Mouse (Mus musculus) forebrain, embryonic 12.5 days (tissue): Measurements from ENCODE around the gene Gm20388. TPM values are rescaled to one million over a fixed set of nuclear protein-coding genes. Genes with fewer than 3 reads are reported as not detected.
A peak's percentile ranks its signal among the peaks of the same experiment; 100 is the strongest.

Experiments used
- ATAC-seq: fragments of 200-750 bp; cut with Nextera tagmentation; 2 replicates; pipeline ENCODE4 v1.8.0; 2017; ENCODE audit warnings: moderate TSS enrichment; ENCODE audit not compliant: low FRiP score
- H3K27ac ChIP-seq: fragments of 300-500 bp; sonication (generic); 2 replicates; pipeline ENCODE4 v1.5.1; 2016; ENCODE audit warnings: mild to moderate bottlenecking
- H3K27me3 ChIP-seq: fragments of 300-500 bp; sonication (generic); 2 replicates; pipeline ENCODE4 v1.6.1; 2016; ENCODE audit warnings: mild to moderate bottlenecking
- H3K36me3 ChIP-seq: fragments of 300-500 bp; sonication (generic); replicated peaks from 2 replicates; pipeline ENCODE4 v1.6.1; 2016; ENCODE audit warnings: mild to moderate bottlenecking
- H3K4me1 ChIP-seq: fragments of 300-500 bp; sonication (generic); 2 replicates; pipeline ENCODE4 v1.6.1; 2016
- H3K4me2 ChIP-seq: fragments of 300-500 bp; sonication (generic); 2 replicates; pipeline ENCODE4 v1.6.1; 2016; ENCODE audit warnings: mild to moderate bottlenecking, moderate library complexity
- H3K4me3 ChIP-seq: fragments of 300-500 bp; sonication (generic); replicated peaks from 2 replicates; pipeline ENCODE4 v1.5.1; 2016; ENCODE audit warnings: mild to moderate bottlenecking
- H3K9ac ChIP-seq: fragments of 300-500 bp; sonication (generic); 2 replicates; pipeline ENCODE4 v1.6.1; 2016; ENCODE audit warnings: mild to moderate bottlenecking
- H3K9me3 ChIP-seq: fragments of 300-500 bp; sonication (generic); 2 replicates; pipeline ENCODE4 v1.6.1; 2016
- WGBS: fragments of 180-500 bp; shearing (Covaris S2); methylation state at CpG from one replicate; pipeline ENCODE4 v1.1.7; 2016; 5-methylcytosine and 5-hydroxymethylcytosine counted together
- polyA plus RNA-seq: library from polyadenylated mRNA; unstranded; fragments of >200 nt; fragmentation: Nextera tagmentation; extraction: Ambion mirVana; gene quantifications from 2 replicates; pipeline ENCODE4 v1.2.1, GENCODE M21; 2016

Gene Gm20388
- polyA plus RNA-seq, 1 experiment from 2014 or later: not detected

DNA sequence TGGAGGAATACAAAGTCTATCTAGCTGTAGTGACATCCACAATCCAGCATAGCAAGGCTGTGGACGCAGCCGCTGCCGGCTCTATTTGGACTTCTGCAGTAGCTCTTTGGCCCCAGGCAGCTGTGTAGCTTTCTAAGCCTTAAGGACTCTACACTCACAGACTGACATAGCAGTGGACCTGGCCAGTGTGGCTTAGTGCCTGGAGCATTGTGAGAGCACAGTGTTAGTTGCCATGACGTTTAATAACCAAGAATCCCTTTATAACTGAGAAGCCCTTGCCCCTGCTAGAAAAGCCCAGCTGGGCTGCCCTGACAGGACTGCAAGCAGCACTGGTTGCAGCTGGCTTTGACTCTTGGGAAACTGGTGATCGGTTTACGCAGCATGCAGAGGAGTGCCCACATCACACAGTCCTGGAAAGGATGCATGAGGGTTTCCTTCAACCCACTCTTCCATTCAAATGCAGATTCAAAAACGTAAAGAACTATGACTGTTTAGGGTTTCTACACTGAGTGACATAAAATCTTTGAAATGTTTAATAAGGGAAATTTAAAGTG is 214.3 kb downstream of the Gm20388 start:
- Histone ChIP-seq H3K4me1 (peaks cover 46% of the 10 kb centered on the region), H3K9me3 (0 out of 2 replicates have a peak, but pooled peaks cover 3% of the 10 kb centered on the region), H3K4me2 (no peak overlapping the region), H3K27ac (no peak overlapping the region), H3K36me3 (no peaks in the 10 kb centered on the region), H3K4me3 (no peak overlapping the region), H3K27me3 (peaks cover 13% of the 10 kb centered on the region; the same call in 1 of the 2 replicates), H3K9ac (no peak overlapping the region)
- ATAC-seq: 0 out of 2 replicates have a peak, but pooled peaks have one; percentile 36
- 51% methylated on average over 7 of the region's 7 CpGs for WGBS

DNA sequence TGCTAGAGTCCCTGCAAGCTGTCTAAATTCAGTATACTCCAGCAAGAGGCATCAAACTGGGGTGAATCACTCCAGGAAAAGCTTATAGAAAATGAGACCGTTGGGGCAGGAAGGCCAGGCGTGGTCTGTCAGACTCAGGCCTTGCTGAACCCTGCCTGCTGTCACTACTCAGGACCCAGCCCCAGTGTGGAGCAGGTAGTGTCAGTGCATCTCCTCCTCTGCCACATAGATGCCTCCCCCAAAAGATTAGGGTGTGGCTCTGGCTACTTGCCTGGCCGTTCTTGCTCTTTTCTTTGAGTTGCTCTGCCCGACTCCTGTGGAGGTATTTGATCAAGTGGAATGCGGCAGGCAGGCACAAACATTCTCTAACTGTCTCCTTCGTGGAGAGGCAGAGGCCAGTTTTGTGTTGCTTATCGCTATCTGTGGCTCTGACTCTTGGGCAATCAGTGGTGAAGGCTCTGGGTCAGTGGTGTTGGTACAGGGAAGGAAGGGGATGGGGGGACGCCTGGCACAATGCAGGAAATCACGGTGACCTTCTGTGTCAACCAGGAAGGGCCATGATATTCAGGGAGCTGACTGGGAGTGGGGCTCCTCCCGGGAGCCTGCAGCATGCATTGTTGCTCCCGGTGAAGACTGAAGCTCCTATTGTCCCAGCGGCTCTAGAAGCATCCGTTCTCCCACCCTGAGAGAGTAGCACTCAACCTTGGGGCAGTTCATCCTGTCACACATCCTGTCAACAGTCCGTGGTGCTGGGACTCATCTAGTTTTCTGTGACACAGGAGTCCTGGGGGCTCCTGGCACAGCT is 215.9 kb downstream of the Gm20388 start:
- Histone ChIP-seq H3K36me3 (no peaks in the 10 kb centered on the region), H3K27me3 (peaks cover 13% of the 10 kb centered on the region; the same call in 1 of the 2 replicates), H3K4me1 (peaks cover 44% of the 10 kb centered on the region), H3K27ac (peak overlapping the region; percentile 2; the same call in 1 of the 2 replicates), H3K9ac (no peak overlapping the region), H3K9me3 (0 out of 2 replicates have a peak, but pooled peaks cover 3% of the 10 kb centered on the region), H3K4me3 (no peak overlapping the region), H3K4me2 (no peak overlapping the region)
- WGBS: 34% methylated on average over 14 of the region's 14 CpGs
- no peak for ATAC-seq

DNA sequence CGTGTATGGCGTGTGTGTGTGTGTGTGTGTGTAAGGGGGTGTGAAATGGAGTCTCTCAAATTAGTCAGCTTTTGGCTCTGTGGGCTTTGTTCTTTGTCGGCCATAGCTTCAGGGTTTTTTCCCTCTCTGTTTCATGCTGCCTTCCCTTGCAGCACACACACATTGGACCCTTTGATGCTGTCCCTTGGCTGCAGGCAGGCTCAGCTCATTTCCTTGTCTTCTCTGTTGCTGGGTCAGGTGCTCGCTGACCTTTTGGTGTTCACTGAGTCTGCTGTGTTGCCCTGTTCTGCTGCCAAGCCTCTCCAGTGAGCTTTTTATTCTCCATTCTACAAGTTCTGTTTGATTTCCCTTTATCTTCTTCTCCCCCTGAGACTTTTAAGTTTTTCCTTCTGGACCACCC is 218.9 kb downstream of the Gm20388 start:
- H3K27ac ChIP-seq: peak overlapping the region; percentile 5; the same call in 1 of the 2 replicates
- ATAC-seq: no peak
- H3K4me1 ChIP-seq: peaks cover 37% of the 10 kb centered on the region
- no peaks in the 10 kb centered on the region for H3K36me3 ChIP-seq
- no peak overlapping the region for H3K4me2 ChIP-seq
- WGBS: 33% methylated on average over 4 of the region's 4 CpGs
- no peak overlapping the region for H3K4me3 ChIP-seq
- 0 out of 2 replicates have a peak, but pooled peaks cover 3% of the 10 kb centered on the region for H3K9me3 ChIP-seq
- H3K27me3 ChIP-seq: peaks cover 13% of the 10 kb centered on the region; the same call in 1 of the 2 replicates
- no peak overlapping the region for H3K9ac ChIP-seq

DNA sequence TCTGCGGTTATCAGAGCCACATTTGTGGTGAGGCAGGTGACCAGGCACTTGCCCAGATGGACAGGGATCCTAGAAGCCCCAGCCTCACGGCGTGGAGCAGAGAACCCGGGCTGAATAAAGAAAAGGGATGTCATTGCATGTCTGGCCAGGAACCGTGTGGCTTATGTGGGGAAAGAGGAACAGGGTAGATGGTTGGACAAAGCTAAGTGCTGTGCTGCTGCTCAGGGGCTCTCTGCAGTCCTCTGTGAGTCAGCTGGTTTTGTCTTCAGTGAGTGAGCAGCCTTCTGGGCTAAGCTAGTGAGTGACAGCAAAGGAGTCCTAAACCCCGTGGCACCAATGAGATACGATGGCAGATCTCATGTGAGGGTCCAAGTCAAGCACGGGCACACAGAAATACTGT is 220.5 kb downstream of the Gm20388 start:
- 86% methylated on average over 8 of the region's 8 CpGs for WGBS
- Histone ChIP-seq H3K27ac (no peak overlapping the region), H3K4me3 (no peak overlapping the region), H3K9ac (no peak overlapping the region), H3K9me3 (0 out of 2 replicates have a peak, but pooled peaks cover 3% of the 10 kb centered on the region), H3K27me3 (peaks cover 13% of the 10 kb centered on the region; the same call in 1 of the 2 replicates), H3K4me1 (peaks cover 21% of the 10 kb centered on the region), H3K36me3 (no peaks in the 10 kb centered on the region), H3K4me2 (no peak overlapping the region)
- no peak for ATAC-seq

DNA sequence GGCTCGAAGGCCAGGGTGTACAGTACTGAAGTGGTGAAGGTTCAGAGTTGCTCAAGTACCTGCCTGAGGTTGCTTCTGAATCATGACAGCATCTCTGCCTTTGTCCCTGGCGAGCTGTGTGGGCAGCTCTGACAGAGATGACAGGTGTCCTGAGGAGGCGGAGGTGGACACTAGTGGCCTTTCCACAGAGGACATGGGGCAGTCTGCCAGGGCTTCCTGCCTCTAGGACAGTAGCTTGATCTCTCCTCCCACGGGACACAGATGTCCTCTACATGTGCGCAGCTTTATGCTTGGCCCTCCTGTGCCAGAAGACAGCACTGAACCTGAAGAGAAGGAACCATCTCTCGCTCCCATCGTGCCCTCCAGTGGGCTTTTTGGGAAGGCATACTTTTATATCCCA is 222.5 kb downstream of the Gm20388 start:
- H3K27ac ChIP-seq: no peak overlapping the region
- no peak for ATAC-seq
- WGBS: 85% methylated on average over 7 of the region's 7 CpGs

DNA sequence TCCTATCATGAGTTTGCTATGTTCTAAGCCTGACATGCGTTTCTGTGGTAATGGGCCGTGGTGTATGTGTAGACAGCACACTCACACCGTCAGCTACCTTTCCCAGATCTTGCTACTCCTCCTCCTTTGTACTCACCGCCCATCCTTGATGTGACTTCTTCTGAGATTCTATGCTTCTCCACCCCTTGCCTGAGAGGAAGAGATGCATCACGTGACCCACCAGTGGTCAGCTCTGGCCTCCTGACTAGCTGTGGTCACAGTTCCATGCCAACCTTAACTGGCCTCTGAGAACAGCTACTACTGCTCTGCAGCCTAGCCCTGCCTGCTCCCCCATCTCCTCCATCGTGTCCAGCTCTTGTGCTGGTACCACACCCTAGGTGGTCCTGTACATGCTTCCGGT is 225.0 kb downstream of the Gm20388 start:
- ATAC-seq: no peak
- Histone ChIP-seq H3K4me1 (peaks cover 2% of the 10 kb centered on the region), H3K27me3 (no peaks in the 10 kb centered on the region), H3K9ac (no peak overlapping the region), H3K27ac (no peak overlapping the region), H3K9me3 (no peaks in the 10 kb centered on the region), H3K36me3 (no peaks in the 10 kb centered on the region), H3K4me3 (no peak overlapping the region), H3K4me2 (no peak overlapping the region)
- WGBS: 94% methylated on average over 7 of the region's 7 CpGs

More for the DNA sequence above, 222.5 kb downstream of the Gm20388 start:
- Histone ChIP-seq H3K9ac (no peak overlapping the region), H3K9me3 (0 out of 2 replicates have a peak, but pooled peaks cover 3% of the 10 kb centered on the region), H3K27me3 (no peaks in the 10 kb centered on the region), H3K4me1 (peaks cover 10% of the 10 kb centered on the region), H3K4me2 (no peak overlapping the region), H3K4me3 (no peak overlapping the region), H3K36me3 (no peaks in the 10 kb centered on the region)

DNA sequence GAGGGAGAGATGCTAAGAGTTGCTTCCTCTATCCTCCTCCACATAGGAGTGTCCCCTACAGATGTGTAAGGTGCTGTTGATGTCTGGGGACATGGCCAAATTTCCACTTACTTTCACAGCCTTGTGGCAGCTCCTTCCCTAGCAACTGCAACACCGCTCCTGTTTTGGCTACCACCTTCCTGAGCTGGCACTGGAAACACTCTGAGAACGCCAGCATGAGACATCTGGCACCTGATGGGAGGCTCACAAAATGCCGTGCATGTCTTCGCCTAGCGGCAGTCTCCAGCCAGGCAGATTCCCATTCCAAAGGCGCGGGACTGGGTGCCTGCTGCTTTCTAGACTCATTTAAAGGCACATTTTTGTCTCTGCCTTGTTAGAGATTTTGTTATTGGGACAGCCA is 226.0 kb downstream of the Gm20388 start:
- H3K9ac ChIP-seq: no peak overlapping the region
- H3K27me3 ChIP-seq: no peaks in the 10 kb centered on the region
- WGBS: 61% methylated on average over 7 of the region's 7 CpGs
- no peaks in the 10 kb centered on the region for H3K9me3 ChIP-seq
- no peak for ATAC-seq
- H3K27ac ChIP-seq: no peak overlapping the region
- no peak overlapping the region for H3K4me3 ChIP-seq
- no peak overlapping the region for H3K4me2 ChIP-seq
- no peaks in the 10 kb centered on the region for H3K36me3 ChIP-seq
- peaks cover 6% of the 10 kb centered on the region for H3K4me1 ChIP-seq

DNA sequence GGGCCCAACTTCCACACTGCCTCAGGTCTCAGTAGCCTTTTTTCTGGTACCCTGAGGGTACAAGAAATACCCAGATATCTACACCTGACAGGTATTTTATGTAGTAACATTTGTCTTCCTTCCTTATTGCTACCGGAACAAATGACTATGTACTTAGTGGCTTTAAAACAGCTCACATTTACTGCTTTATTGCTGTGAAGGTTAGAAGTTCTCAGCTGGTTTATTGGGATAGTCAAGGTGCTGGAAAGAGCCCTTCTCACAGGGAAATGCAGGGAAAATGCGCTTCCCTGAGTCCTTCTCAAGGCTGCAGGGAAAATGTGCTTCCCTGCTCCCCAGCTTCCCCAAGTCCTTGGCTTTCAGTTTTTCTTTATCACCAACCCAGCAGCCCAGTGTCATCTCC is 228.3 kb downstream of the Gm20388 start:
- H3K27me3 ChIP-seq: no peaks in the 10 kb centered on the region
- WGBS: 86% methylated on average over 2 of the region's 2 CpGs
- no peak overlapping the region for H3K27ac ChIP-seq
- no peaks in the 10 kb centered on the region for H3K36me3 ChIP-seq
- no peak overlapping the region for H3K9ac ChIP-seq
- peaks cover 16% of the 10 kb centered on the region for H3K4me1 ChIP-seq
- H3K9me3 ChIP-seq: no peaks in the 10 kb centered on the region
- no peak overlapping the region for H3K4me3 ChIP-seq
- ATAC-seq: no peak
- no peak overlapping the region for H3K4me2 ChIP-seq

DNA sequence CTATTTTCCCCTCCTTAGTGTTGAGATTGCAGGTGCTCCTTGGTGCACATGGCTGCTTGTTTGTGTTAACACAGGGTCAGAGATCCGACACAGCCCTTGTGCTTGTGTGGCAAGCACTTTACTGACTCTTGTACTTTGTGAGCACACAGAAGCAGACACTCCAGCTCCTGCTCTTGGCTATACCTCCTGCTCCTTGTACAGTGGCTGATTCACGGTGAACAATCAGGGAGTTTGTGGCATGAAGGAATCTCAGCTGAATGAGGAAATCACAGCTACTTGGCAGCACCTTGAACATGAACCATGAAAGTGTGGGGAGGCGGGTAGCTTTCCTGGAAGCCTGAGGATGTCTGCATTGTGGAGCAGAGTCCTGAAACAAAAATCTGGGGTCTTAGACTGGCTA is 230.1 kb downstream of the Gm20388 start:
- H3K27ac ChIP-seq: no peak overlapping the region
- no peak for ATAC-seq

DNA sequence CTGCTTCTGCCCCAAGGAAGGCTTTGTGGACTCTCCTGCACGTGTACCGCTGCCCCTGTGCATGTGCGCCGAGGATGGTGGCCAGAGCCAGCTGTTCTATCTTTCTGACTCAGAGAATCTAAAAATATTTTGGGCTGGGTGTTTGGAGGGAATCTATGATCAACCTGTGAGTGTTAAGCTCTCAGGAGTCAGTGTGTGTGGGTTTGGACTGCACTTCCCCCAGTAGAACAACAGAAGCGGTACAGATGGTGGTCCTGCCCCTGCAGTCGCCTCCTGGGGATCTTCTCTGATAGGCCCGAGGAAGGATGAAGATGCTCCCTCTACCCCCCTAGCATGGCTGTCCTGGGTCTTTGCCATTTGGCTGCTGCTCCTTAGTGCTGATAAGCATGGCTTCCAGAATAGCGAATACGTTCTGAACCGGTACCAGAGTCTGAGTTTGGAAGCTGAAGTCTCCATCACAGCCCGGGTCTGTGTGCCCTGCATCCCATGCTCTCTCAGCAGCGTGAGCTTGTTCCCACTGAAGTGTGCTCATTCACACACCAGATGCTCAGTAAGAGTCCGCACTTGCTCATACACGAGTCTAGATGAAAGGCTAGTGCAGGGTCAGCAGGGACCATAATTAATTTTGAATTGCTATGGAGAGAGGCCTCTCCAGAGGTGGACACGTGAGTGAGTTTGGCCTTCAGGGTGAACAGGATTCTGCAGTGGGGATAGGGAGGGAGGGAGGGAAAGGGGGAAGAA is 233.4 kb downstream of the Gm20388 start:
- Histone ChIP-seq H3K9ac (no peak overlapping the region), H3K4me3 (no peak overlapping the region), H3K9me3 (no peaks in the 10 kb centered on the region), H3K27me3 (no peaks in the 10 kb centered on the region), H3K27ac (peak overlapping the region; percentile 80), H3K4me1 (peaks cover 30% of the 10 kb centered on the region), H3K4me2 (no peak overlapping the region), H3K36me3 (no peaks in the 10 kb centered on the region)
- peak; percentile 67 for ATAC-seq
- 66% methylated on average over 15 of the region's 15 CpGs for WGBS

More for the DNA sequence above, 230.1 kb downstream of the Gm20388 start:
- Histone ChIP-seq H3K9ac (no peak overlapping the region), H3K9me3 (no peaks in the 10 kb centered on the region), H3K36me3 (no peaks in the 10 kb centered on the region), H3K4me1 (peaks cover 30% of the 10 kb centered on the region), H3K4me2 (no peak overlapping the region), H3K4me3 (no peak overlapping the region), H3K27me3 (no peaks in the 10 kb centered on the region)
- WGBS: 72% methylated on average over 3 of the region's 3 CpGs

DNA sequence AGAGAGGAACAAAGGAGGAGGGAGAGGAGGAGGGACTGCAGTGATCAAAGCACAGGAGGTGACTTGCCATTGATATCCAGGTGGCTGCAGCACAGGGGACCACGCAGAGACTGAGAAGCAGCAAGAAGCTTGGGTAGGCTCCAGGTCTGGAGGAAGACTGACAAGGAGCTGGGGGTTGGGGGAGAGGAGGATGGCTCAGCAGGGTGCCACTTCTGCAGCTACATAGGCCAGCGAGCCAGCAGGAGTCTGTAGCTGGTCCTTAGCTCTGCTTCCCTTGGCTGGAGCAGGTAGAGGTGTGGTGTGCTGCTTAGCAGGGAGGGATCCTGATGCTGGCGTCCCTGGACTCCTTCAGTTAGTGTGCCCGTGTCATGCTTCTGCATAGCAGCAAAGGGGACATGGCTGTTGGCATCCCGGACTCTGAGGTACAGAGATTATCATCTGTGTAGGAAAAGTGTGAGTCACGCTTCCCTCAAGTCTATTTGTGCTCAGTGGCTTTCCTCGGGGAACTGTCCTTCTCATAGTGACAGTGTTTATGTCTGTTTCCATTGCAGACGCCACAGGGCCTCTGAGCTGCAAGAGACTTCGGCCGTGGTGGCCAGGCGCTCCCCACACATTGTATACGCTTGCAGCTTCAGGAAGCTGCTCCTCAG is 234.1 kb downstream of the Gm20388 start:
- Histone ChIP-seq H3K27me3 (no peaks in the 10 kb centered on the region), H3K27ac (peak overlapping the region; percentile 80), H3K9me3 (no peaks in the 10 kb centered on the region), H3K36me3 (no peaks in the 10 kb centered on the region), H3K4me2 (no peak overlapping the region), H3K4me3 (no peak overlapping the region), H3K9ac (no peak overlapping the region), H3K4me1 (peaks cover 30% of the 10 kb centered on the region)
- no peak; the same call in 1 of the 2 replicates for ATAC-seq
- WGBS: 64% methylated on average over 12 of the region's 12 CpGs

DNA sequence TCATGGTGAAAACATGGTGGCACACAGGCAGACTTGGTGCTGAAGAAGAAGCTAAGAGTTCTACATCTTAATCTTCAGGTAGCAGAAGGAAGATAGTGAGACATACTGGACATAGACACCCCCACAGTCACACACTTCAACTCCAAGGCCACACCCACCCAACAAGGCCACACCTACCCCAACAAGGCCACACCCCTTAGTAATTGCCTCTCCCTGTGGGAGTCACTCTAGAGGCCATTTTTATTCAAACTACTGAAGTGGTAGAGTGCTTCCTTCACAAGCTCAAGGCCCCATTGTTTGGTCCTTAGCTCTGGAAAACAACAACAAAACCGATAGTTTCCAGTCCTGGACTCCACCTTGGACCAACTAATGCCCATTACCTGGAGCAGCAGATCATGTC is 235.4 kb downstream of the Gm20388 start:
- WGBS: 76% methylated on average over 1 of the region's 1 CpGs
- no peak overlapping the region for H3K9ac ChIP-seq

More for the DNA sequence above, 235.4 kb downstream of the Gm20388 start:
- H3K9me3 ChIP-seq: no peaks in the 10 kb centered on the region
- H3K4me1 ChIP-seq: peaks cover 27% of the 10 kb centered on the region
- ATAC-seq: no peak
- H3K27ac ChIP-seq: no peak overlapping the region
- H3K4me3 ChIP-seq: no peak overlapping the region
- H3K27me3 ChIP-seq: no peaks in the 10 kb centered on the region
- H3K36me3 ChIP-seq: no peaks in the 10 kb centered on the region
- no peak overlapping the region for H3K4me2 ChIP-seq
